Mouse (Mus musculus) MEL (cell line): ENCODE data around the gene Epo. TPM values are rescaled to one million over a fixed set of nuclear protein-coding genes. Genes with fewer than 3 reads are reported as not detected.

Experiments
- DNase-seq: peaks from one replicate; pipeline ENCODE4 v3.0.0; 2011; ENCODE audit warnings: low read depth, low spot score
- H3K27ac ChIP-seq: 2 replicates; pipeline ENCODE4 v1.5.1; 2012; ENCODE audit warnings: low read depth, mild to moderate bottlenecking, control low read depth, low read length, moderate library complexity; ENCODE audit not compliant: control insufficient read depth
- H3K27me3 ChIP-seq, 2 experiments: fragments of 150-350 bp in 1 of 2; sonication (generic) in 1 of 2; 2 replicates each; pipeline ENCODE4 v1.6.1; 2012; ENCODE audit warnings: low read length in 2 of 2, mild to moderate bottlenecking in 2 of 2, improper control_type of control experiment in 1 of 2, moderate library complexity in 1 of 2; ENCODE audit not compliant: insufficient read depth in 2 of 2, control insufficient read depth in 1 of 2
- H3K36me3 ChIP-seq, 2 experiments: 2 replicates each; pipeline ENCODE4 v1.6.1; 2012 to 2014; ENCODE audit warnings: low read length in 2 of 2, improper control_type of control experiment in 1 of 2, inconsistent platforms in 1 of 2, mild to moderate bottlenecking in 1 of 2; ENCODE audit not compliant: insufficient read depth in 2 of 2, control insufficient read depth in 1 of 2
- H3K4me1 ChIP-seq, 2 experiments: fragments of 150-350 bp in 1 of 2; sonication (generic) in 1 of 2; 2 replicates each; pipeline ENCODE4 v1.6.1; 2012; ENCODE audit warnings: low read length in 2 of 2, improper control_type of control experiment in 1 of 2, mild to moderate bottlenecking in 1 of 2; ENCODE audit not compliant: insufficient read depth in 2 of 2, control insufficient read depth in 1 of 2
- H3K4me3 ChIP-seq, 2 experiments: fragments of 150-350 bp in 1 of 2; sonication (generic) in 1 of 2; 2 replicates each; pipeline ENCODE4 v1.5.1; 2012; ENCODE audit warnings: low read depth in 2 of 2, low read length in 2 of 2, mild to moderate bottlenecking in 2 of 2, moderate library complexity in 2 of 2, control low read depth in 1 of 2, improper control_type of control experiment in 1 of 2; ENCODE audit not compliant: control insufficient read depth in 1 of 2, insufficient read depth in 1 of 2
- H3K79me2 ChIP-seq: 2 replicates; pipeline ENCODE4 v1.6.1; 2012; ENCODE audit warnings: mild to moderate bottlenecking, low read length, moderate library complexity; ENCODE audit not compliant: control insufficient read depth, poor library complexity, insufficient read depth
- H3K9ac ChIP-seq: 2 replicates; pipeline ENCODE4 v1.6.1; 2012; ENCODE audit warnings: low read depth, mild to moderate bottlenecking, control low read depth, low read length, moderate library complexity; ENCODE audit not compliant: control insufficient read depth, poor library complexity, severe bottlenecking
- H3K9me3 ChIP-seq: fragments of 150-350 bp; sonication (generic); replicated peaks from 2 replicates; pipeline ENCODE4 v1.6.1; 2012; ENCODE audit warnings: mild to moderate bottlenecking, low read length, improper control_type of control experiment, moderate library complexity; ENCODE audit not compliant: insufficient read depth
- BHLHE40 ChIP-seq: IDR thresholded peaks from 2 replicates; pipeline ENCODE4 v1.6.1; 2012; ENCODE audit warnings: low read depth, mild to moderate bottlenecking, inconsistent platforms, low read length, improper control_type of control experiment, borderline replicate concordance
- CHD1 ChIP-seq: IDR thresholded peaks from 2 replicates; pipeline ENCODE4 v1.6.1; 2012; ENCODE audit warnings: low read depth, mild to moderate bottlenecking, inconsistent platforms, low read length, improper control_type of control experiment
- CTCF ChIP-seq, 3 experiments: IDR thresholded peaks in 2 of 3; conservative IDR thresholded peaks in 1 of 3; 2 replicates each; pipeline ENCODE4 v1.5.1; 2011 to 2012; ENCODE audit warnings: low read length in 3 of 3, low read depth in 2 of 3, mild to moderate bottlenecking in 2 of 3, improper control_type of control experiment in 1 of 3, inconsistent platforms in 1 of 3, mixed read lengths in 1 of 3, moderate library complexity in 1 of 3; ENCODE audit not compliant: control insufficient read depth in 1 of 3, insufficient read depth in 1 of 3, poor library complexity in 1 of 3, severe bottlenecking in 1 of 3
- E2F4 ChIP-seq: IDR thresholded peaks from 2 replicates; pipeline ENCODE4 v1.6.1; 2011; ENCODE audit warnings: low read depth, low read length, improper control_type of control experiment, borderline replicate concordance
- EP300 ChIP-seq, 2 experiments: IDR thresholded peaks; 2 replicates each; pipeline ENCODE4 v1.6.1; 2011; ENCODE audit warnings: improper control_type of control experiment in 2 of 2, low read length in 2 of 2, low read depth in 1 of 2, mild to moderate bottlenecking in 1 of 2
- ETS1 ChIP-seq: IDR thresholded peaks from 2 replicates; pipeline ENCODE4 v1.6.1; 2012; ENCODE audit warnings: low read depth, mild to moderate bottlenecking, inconsistent platforms, low read length, improper control_type of control experiment, moderate library complexity
- GABPA ChIP-seq: IDR thresholded peaks from 2 replicates; pipeline ENCODE4 v1.6.1; 2012; ENCODE audit warnings: low read depth, mild to moderate bottlenecking, inconsistent platforms, low read length, improper control_type of control experiment, moderate library complexity
- GATA1 ChIP-seq: IDR thresholded peaks from 2 replicates; pipeline ENCODE4 v1.6.1; 2011; ENCODE audit warnings: low read depth, low read length, improper control_type of control experiment
- JUND ChIP-seq: IDR thresholded peaks from 2 replicates; pipeline ENCODE4 v1.6.1; 2011; ENCODE audit warnings: low read depth, mild to moderate bottlenecking, improper control_type of control experiment, low read length
- KAT2A ChIP-seq: conservative IDR thresholded peaks from 2 replicates; pipeline ENCODE4 v1.6.1; 2012; ENCODE audit warnings: low read depth, low read length, improper control_type of control experiment, inconsistent platforms
- MAFK ChIP-seq: IDR thresholded peaks from 2 replicates; pipeline ENCODE4 v1.6.1; 2011; ENCODE audit warnings: low read depth, mild to moderate bottlenecking, low read length, improper control_type of control experiment, borderline replicate concordance
- MAX ChIP-seq: IDR thresholded peaks from 2 replicates; pipeline ENCODE4 v1.6.1; 2011; ENCODE audit warnings: low read length, improper control_type of control experiment
- MYC ChIP-seq: IDR thresholded peaks from 2 replicates; pipeline ENCODE4 v1.6.1; 2011; ENCODE audit warnings: low read depth, mild to moderate bottlenecking, low read length, improper control_type of control experiment, moderate library complexity
- POLR2A ChIP-seq, 2 experiments: IDR thresholded peaks; 2 replicates each; pipeline ENCODE4 v1.6.1; 2011 to 2012; ENCODE audit warnings: low read length in 2 of 2, mild to moderate bottlenecking in 2 of 2, control low read depth in 1 of 2, improper control_type of control experiment in 1 of 2, low read depth in 1 of 2, moderate library complexity in 1 of 2; ENCODE audit not compliant: control insufficient read depth in 1 of 2, insufficient read depth in 1 of 2, poor library complexity in 1 of 2
- RAD21 ChIP-seq: IDR thresholded peaks from 2 replicates; pipeline ENCODE4 v1.6.1; 2011; ENCODE audit warnings: mild to moderate bottlenecking, low read depth, low read length, improper control_type of control experiment
- SMC3 ChIP-seq: IDR thresholded peaks from 2 replicates; pipeline ENCODE4 v1.6.1; 2011; ENCODE audit warnings: low read depth, low read length, improper control_type of control experiment
- USF1 ChIP-seq: IDR thresholded peaks from 2 replicates; pipeline ENCODE4 v1.6.1; 2014; ENCODE audit warnings: low read depth, mild to moderate bottlenecking, inconsistent platforms, low read length, improper control_type of control experiment, moderate library complexity
- ZC3H11A ChIP-seq: IDR thresholded peaks from 2 replicates; pipeline ENCODE4 v1.6.1; 2012; ENCODE audit warnings: low read depth, mild to moderate bottlenecking, inconsistent platforms, low read length, improper control_type of control experiment
- ZNF384 ChIP-seq: IDR thresholded peaks from 2 replicates; pipeline ENCODE4 v1.6.1; 2012; ENCODE audit warnings: low read depth, mild to moderate bottlenecking, inconsistent platforms, low read length, improper control_type of control experiment
- polyA plus RNA-seq, 2 experiments: library from polyadenylated mRNA; stranded (reverse) in 1 of 2; unstranded in 1 of 2; fragments of >175 nt in 1 of 2; fragments of >200 nt in 1 of 2; gene quantifications; 2 replicates each; pipeline versions ENCODE4 v1.2.1 to v1.2.4; 2012; ENCODE audit warnings: low replicate concordance in 2 of 2, low read depth in 1 of 2; ENCODE audit not compliant: insufficient read length in 2 of 2, insufficient read depth in 1 of 2, missing spikeins in 1 of 2
- total RNA-seq: library from RNA; depleted of rRNA; stranded (reverse); fragments of 300-350 nt; gene quantifications from 2 replicates; pipeline ENCODE4 v1.2.3, GENCODE M21; 2012

Epo gene
- total and polyA plus RNA-seq, 3 experiments = not detected

- peak; percentile 75 for DNase-seq
- Histone ChIP-seq H3K36me3 (no peaks in the 10 kb centered on the region), H3K79me2 (no peaks in the 10 kb centered on the region), H3K9ac (no peak overlapping the region), H3K4me3 (no peak overlapping the region), H3K27me3 (peaks cover 0 to 7% of the 10 kb centered on the region in 2 experiments; a peak in 2 of 4 replicates), H3K9me3 (no peaks in the 10 kb centered on the region), H3K4me1 (no peaks in the 10 kb centered on the region), H3K27ac (no peak overlapping the region)
- TF ChIP-seq CHD1 = no peak
- TF ChIP-seq KAT2A = no peak
- TF ChIP-seq SMC3 = peak; percentile 50
- no peak for TF ChIP-seq MAFK
- 0 out of 2 replicates have a peak, but pooled peaks have one; percentile 40 for TF ChIP-seq ZC3H11A
- TF ChIP-seq GATA1 = peak; percentile 48; the same call in 1 of the 2 replicates
- TF ChIP-seq CTCF (IDR thresholded peaks at IDR 0.05 in 2 of 3, conservative IDR thresholded peaks at IDR 0.05 in 1 of 3; ENCODE audit: control insufficient read depth in 1 of 3, insufficient read depth in 1 of 3, low read depth in 2 of 3, low read length in 3 of 3, poor library complexity in 1 of 3, severe bottlenecking in 1 of 3) = peak; percentile 45 to 65 (median 53)
- no peak for TF ChIP-seq GABPA
- TF ChIP-seq MYC = peak; percentile 73; the same call in 1 of the 2 replicates
- no peak for TF ChIP-seq USF1
- peak; percentile 61 for TF ChIP-seq RAD21
- TF ChIP-seq ZNF384 = no peak
Measured at GRCm38 (mm10) chr5:137487616-137488015, 45.4 kb downstream of the Epo start.

GRCm38 (mm10) chr5:137485851-137486155 is 47.2 kb downstream of the Epo start:
- no peaks in the 10 kb centered on the region for H3K9me3 ChIP-seq
- H3K4me3 ChIP-seq = no peak overlapping the region
- no peaks in the 10 kb centered on the region for H3K4me1 ChIP-seq
- DNase-seq = no peak
- H3K27me3 ChIP-seq = peaks cover 0 to 8% of the 10 kb centered on the region in 2 experiments; a peak in 2 of 4 replicates
- no peak for TF ChIP-seq ETS1
- no peak for TF ChIP-seq KAT2A
- TF ChIP-seq RAD21 = no peak
- TF ChIP-seq MYC = no peak
- TF ChIP-seq MAX = no peak
- no peak for TF ChIP-seq BHLHE40
- TF ChIP-seq POLR2A (IDR thresholded peaks at IDR 0.05; ENCODE audit: control insufficient read depth in 1 of 2, insufficient read depth in 1 of 2, low read depth in 1 of 2, low read length in 2 of 2, poor library complexity in 1 of 2) = no peak
- no peak for TF ChIP-seq CHD1
- TF ChIP-seq EP300 (IDR thresholded peaks at IDR 0.05; ENCODE audit: low read depth in 1 of 2, low read length in 2 of 2) = no peak
- no peak for TF ChIP-seq JUND
- TF ChIP-seq E2F4 = no peak
- TF ChIP-seq, all 39 proteins: peak for 0
- no peak overlapping the region for H3K27ac ChIP-seq
- H3K79me2 ChIP-seq = no peaks in the 10 kb centered on the region
- H3K36me3 ChIP-seq = no peaks in the 10 kb centered on the region
- H3K9ac ChIP-seq = no peak overlapping the region
